Mouse (Mus musculus): ENCODE results near the gene Rnase11. TPM values are rescaled to one million over a fixed set of nuclear protein-coding genes. Genes with fewer than 3 reads are reported as not detected.

Gene Rnase11
- polyA plus RNA-seq, 1 experiment from 2014 or later, result not detected

GRCm38 (mm10) chr14:51008781-51009180, 41.2 kb downstream of the Rnase11 start:
- DNase-seq (ENCODE audit: low spot score) (no peak), ATAC-seq (replicated peaks; ENCODE audit: low FRiP score) (no peak)
- H3K27ac ChIP-seq (ENCODE audit: low read depth, low read length), result no peak overlapping the region
- no peak overlapping the region for H3K4me3 ChIP-seq (ENCODE audit: low read depth, low read length)
- no peaks in the 10 kb centered on the region for H3K4me1 ChIP-seq (replicated peaks; ENCODE audit: control insufficient read depth, insufficient read depth, low read length)
- no peak overlapping the region for H3K9ac ChIP-seq (ENCODE audit: low read depth, low read length)
- no peaks in the 10 kb centered on the region for H3K27me3 ChIP-seq (replicated peaks; ENCODE audit: control insufficient read depth, insufficient read depth, low read length)
- no peaks in the 10 kb centered on the region for H3K9me3 ChIP-seq (ENCODE audit: control insufficient read depth, low read length)
- no peak overlapping the region for H3K4me2 ChIP-seq
- 90% methylated on average over 4 of the region's 4 CpGs for WGBS
- H3K36me3 ChIP-seq (ENCODE audit: control insufficient read depth, insufficient read depth, low read length), result no peaks in the 10 kb centered on the region

GRCm38 (mm10) chr14:51007914-51008713, 41.8 kb downstream of the Rnase11 start:
- Histone ChIP-seq H3K36me3 (ENCODE audit: control insufficient read depth, insufficient read depth, low read length) (no peaks in the 10 kb centered on the region), H3K4me3 (ENCODE audit: low read depth, low read length) (no peak overlapping the region), H3K4me1 (replicated peaks; ENCODE audit: control insufficient read depth, insufficient read depth, low read length) (no peaks in the 10 kb centered on the region), H3K27ac (ENCODE audit: low read depth, low read length) (no peak overlapping the region), H3K27me3 (replicated peaks; ENCODE audit: control insufficient read depth, insufficient read depth, low read length) (no peaks in the 10 kb centered on the region), H3K9me3 (ENCODE audit: control insufficient read depth, low read length) (no peaks in the 10 kb centered on the region), H3K4me2 (no peak overlapping the region), H3K9ac (ENCODE audit: low read depth, low read length) (no peak overlapping the region)
- DNase-seq (ENCODE audit: low spot score) (no peak), ATAC-seq (replicated peaks; ENCODE audit: low FRiP score) (no peak)
- 62% methylated on average over 13 of the region's 13 CpGs for WGBS

- DNase-seq (ENCODE audit: low spot score) (no peak), ATAC-seq (replicated peaks; ENCODE audit: low FRiP score) (no peak)
- Histone ChIP-seq H3K27ac (ENCODE audit: low read depth, low read length) (no peak within 1 kb of the TSS), H3K4me1 (replicated peaks; ENCODE audit: control insufficient read depth, insufficient read depth, low read length) (no peaks in the 10 kb centered on the region), H3K4me2 (no peak within 1 kb of the TSS), H3K36me3 (ENCODE audit: control insufficient read depth, insufficient read depth, low read length) (no peaks in the 10 kb centered on the region), H3K9ac (ENCODE audit: low read depth, low read length) (no peak within 1 kb of the TSS), H3K9me3 (ENCODE audit: control insufficient read depth, low read length) (no peaks in the 10 kb centered on the region), H3K27me3 (replicated peaks; ENCODE audit: control insufficient read depth, insufficient read depth, low read length) (no peaks in the 10 kb centered on the region), H3K4me3 (ENCODE audit: low read depth, low read length) (no peak within 1 kb of the TSS)
- 71% methylated on average over 8 of the region's 8 CpGs for WGBS
Observed at GRCm38 (mm10) chr14:51007152-51007801, 42.7 kb downstream of the Rnase11 start, which contains the start of gene Rnase10. Gene Rnase10 (plus strand): TSS chr14:51007751.

Other genes starting within 250 kb of the Rnase11 start
- gene Ccnb1ip1, start 242.4 kb downstream of the Rnase11 start, polyA plus RNA-seq (2014; fragmentation: Nextera tagmentation; extraction: Ambion mirVana), result not detected in 2 replicates
- 76.7 and 77.5 TPM in 2 replicates for gene Parp2, start 242.3 kb downstream of the Rnase11 start, polyA plus RNA-seq (2014; fragmentation: Nextera tagmentation; extraction: Ambion mirVana)
- 4.6 and 5.5 TPM in 2 replicates for gene Tep1, start 179.6 kb downstream of the Rnase11 start, polyA plus RNA-seq (2014; fragmentation: Nextera tagmentation; extraction: Ambion mirVana)
- 0.34 and 0.47 TPM in 2 replicates for gene Klhl33, start 152.7 kb downstream of the Rnase11 start, polyA plus RNA-seq (2014; fragmentation: Nextera tagmentation; extraction: Ambion mirVana)
- gene Osgep, start 125.3 kb downstream of the Rnase11 start, polyA plus RNA-seq (2014; fragmentation: Nextera tagmentation; extraction: Ambion mirVana), result 116 and 119 TPM in 2 replicates
- gene Apex1, start 125.2 kb downstream of the Rnase11 start, polyA plus RNA-seq (2014; fragmentation: Nextera tagmentation; extraction: Ambion mirVana), result 251 and 267 TPM in 2 replicates
- gene Pip4p1, start 119.3 kb downstream of the Rnase11 start, polyA plus RNA-seq (2014; fragmentation: Nextera tagmentation; extraction: Ambion mirVana), result 36.9 and 42.2 TPM in 2 replicates
- gene Pnp, start 119.1 kb downstream of the Rnase11 start, polyA plus RNA-seq (2014; fragmentation: Nextera tagmentation; extraction: Ambion mirVana), result 86.7 and 87.7 TPM in 2 replicates
- gene Gm49342, start 105.6 kb downstream of the Rnase11 start, polyA plus RNA-seq (2014; fragmentation: Nextera tagmentation; extraction: Ambion mirVana), result not detected in 2 replicates
- 2.8 and 2.9 TPM in 2 replicates for gene Pnp2, start 94.2 kb downstream of the Rnase11 start, polyA plus RNA-seq (2014; fragmentation: Nextera tagmentation; extraction: Ambion mirVana)
- gene Rnase10, start 42.4 kb downstream of the Rnase11 start, polyA plus RNA-seq (2014; fragmentation: Nextera tagmentation; extraction: Ambion mirVana), result not detected in 2 replicates
- not detected in 2 replicates for gene Rnase9, start 8.3 kb downstream of the Rnase11 start, polyA plus RNA-seq (2014; fragmentation: Nextera tagmentation; extraction: Ambion mirVana)
- gene Rnase12, start 7.5 kb upstream of the Rnase11 start, polyA plus RNA-seq (2014; fragmentation: Nextera tagmentation; extraction: Ambion mirVana), result 1.4 and 1.6 TPM in 2 replicates
- not detected in 2 replicates for gene Olfr750, start 24.3 kb upstream of the Rnase11 start, polyA plus RNA-seq (2014; fragmentation: Nextera tagmentation; extraction: Ambion mirVana)
- 13.3 and 13.6 TPM in 2 replicates for gene Rnase4, start 40.9 kb upstream of the Rnase11 start, polyA plus RNA-seq (2014; fragmentation: Nextera tagmentation; extraction: Ambion mirVana)
- 3.6 and 4.0 TPM in 2 replicates for gene Ang, start 41.0 kb upstream of the Rnase11 start, polyA plus RNA-seq (2014; fragmentation: Nextera tagmentation; extraction: Ambion mirVana)
- not detected in 2 replicates for gene Eddm3b, start 64.3 kb upstream of the Rnase11 start, polyA plus RNA-seq (2014; fragmentation: Nextera tagmentation; extraction: Ambion mirVana)
- 3.2 and 4.2 TPM in 2 replicates for gene Rnase6, start 73.7 kb upstream of the Rnase11 start, polyA plus RNA-seq (2014; fragmentation: Nextera tagmentation; extraction: Ambion mirVana)
- not detected in 2 replicates for gene Rnase1, start 96.6 kb upstream of the Rnase11 start, polyA plus RNA-seq (2014; fragmentation: Nextera tagmentation; extraction: Ambion mirVana)
- gene Rnase2b, start 112.1 kb upstream of the Rnase11 start, polyA plus RNA-seq (2014; fragmentation: Nextera tagmentation; extraction: Ambion mirVana), result not detected in 2 replicates
- not detected in 2 replicates for gene Ang2, start 149.0 kb upstream of the Rnase11 start, polyA plus RNA-seq (2014; fragmentation: Nextera tagmentation; extraction: Ambion mirVana)
- not detected in 2 replicates for gene Ear14, start 153.2 kb upstream of the Rnase11 start, polyA plus RNA-seq (2014; fragmentation: Nextera tagmentation; extraction: Ambion mirVana)
- not detected in 2 replicates for gene Rnase2a, start 205.9 kb upstream of the Rnase11 start, polyA plus RNA-seq (2014; fragmentation: Nextera tagmentation; extraction: Ambion mirVana)

Data from liver, embryonic 11.5 days (tissue).